Mouse (Mus musculus) lung, adult 2 months (tissue): ENCODE measurements around the gene Adcyap1r1.

Experiments
- CTCF ChIP-seq: fragments of 200-500 bp; IDR thresholded peaks from 2 replicates; pipeline ENCODE4 v1.5.1; 2011; ENCODE audit warnings: mild to moderate bottlenecking, low read length, control low read depth; ENCODE audit not compliant: insufficient read depth
- POLR2A ChIP-seq: fragments of 200-500 bp; IDR thresholded peaks from 2 replicates; pipeline ENCODE4 v1.6.1; 2011; ENCODE audit warnings: low read depth, mild to moderate bottlenecking, control low read depth, low read length, borderline replicate concordance; ENCODE audit errors: extremely low read depth

DNA sequence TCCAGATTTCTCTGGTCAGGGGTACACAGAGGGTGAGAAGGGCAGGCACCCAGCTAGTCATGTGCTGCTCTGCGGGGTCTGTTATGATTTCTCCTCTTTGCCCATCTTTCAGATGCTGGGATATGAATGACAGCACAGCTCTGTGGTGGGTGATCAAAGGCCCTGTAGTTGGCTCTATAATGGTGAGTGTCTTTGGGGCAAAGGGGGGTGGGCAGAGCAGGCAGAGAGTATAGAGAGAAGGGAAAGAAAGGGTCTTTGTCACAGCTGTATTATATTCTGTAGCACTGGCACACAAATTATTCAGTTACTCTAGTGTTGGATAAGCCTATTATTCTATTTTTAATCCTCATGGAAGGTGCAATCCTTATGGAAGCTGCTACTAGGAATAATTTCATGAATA is 29.2 kb downstream of the Adcyap1r1 start:
- TF ChIP-seq CTCF: no peak
- TF ChIP-seq POLR2A: no peak
